Mouse (Mus musculus) forebrain, postnatal 0 days (tissue): Measurements from ENCODE around the gene Cep170b. TPM values are rescaled to one million over a fixed set of nuclear protein-coding genes. Genes with fewer than 3 reads are reported as not detected.

Experiments used
- ATAC-seq: fragments of 200-750 bp; cut with Nextera tagmentation; 2 replicates; pipeline ENCODE4 v1.8.0; 2017; ENCODE audit warnings: mild to moderate bottlenecking, moderate library complexity
- DNase-seq: peaks from one replicate; pipeline ENCODE4 v3.0.0-alpha.2; 2015
- H3K27ac ChIP-seq: fragments of 300-500 bp; sonication (generic); 2 replicates; pipeline ENCODE4 v1.5.1; 2014; ENCODE audit warnings: low read depth, mild to moderate bottlenecking, antibody characterized with exemption, low read length, moderate library complexity, mixed read lengths
- H3K27me3 ChIP-seq: fragments of 300-500 bp; sonication (generic); 2 replicates; pipeline ENCODE4 v1.6.1; 2014; ENCODE audit warnings: mild to moderate bottlenecking, low read length, mixed read lengths; ENCODE audit not compliant: insufficient read depth
- H3K36me3 ChIP-seq: fragments of 300-500 bp; sonication (generic); 2 replicates; pipeline ENCODE4 v1.6.1; 2014; ENCODE audit warnings: mild to moderate bottlenecking, moderate library complexity; ENCODE audit not compliant: insufficient read depth
- H3K4me1 ChIP-seq: fragments of 300-500 bp; sonication (generic); 2 replicates; pipeline ENCODE4 v1.6.1; 2014; ENCODE audit warnings: antibody characterized with exemption; ENCODE audit not compliant: insufficient read depth
- H3K4me2 ChIP-seq: fragments of 300-500 bp; sonication (generic); 2 replicates; pipeline ENCODE4 v1.6.1; 2014; ENCODE audit warnings: low read depth, mild to moderate bottlenecking, moderate library complexity
- H3K4me3 ChIP-seq: fragments of 300-500 bp; sonication (generic); 2 replicates; pipeline ENCODE4 v1.5.1; 2014; ENCODE audit warnings: low read depth, low read length, mixed read lengths
- H3K9ac ChIP-seq: fragments of 300-500 bp; sonication (generic); 2 replicates; pipeline ENCODE4 v1.6.1; 2014; ENCODE audit warnings: mild to moderate bottlenecking
- H3K9me3 ChIP-seq: fragments of 300-500 bp; sonication (generic); 2 replicates; pipeline ENCODE4 v1.6.1; 2016; ENCODE audit warnings: low read length
- CTCF ChIP-seq: sonication (generic); IDR thresholded peaks from 2 replicates; pipeline ENCODE4 v1.5.1; 2016; ENCODE audit warnings: antibody characterized with exemption, control low read depth, low read depth
- WGBS: fragments of 180-500 bp; shearing (Covaris S2); extraction: QIAGEN DNeasy Blood & Tissue Kit; methylation state at CpG from one replicate; pipeline ENCODE4 v1.1.7; 2014; 5-methylcytosine and 5-hydroxymethylcytosine counted together
- polyA plus RNA-seq: library from polyadenylated mRNA; unstranded; fragments of >200 nt; fragmentation: Nextera tagmentation; extraction: Ambion mirVana; gene quantifications from 2 replicates; pipeline ENCODE4 v1.2.1, GENCODE M21; 2015
- total RNA-seq: library from RNA; depleted of rRNA; stranded (reverse); fragments of >200 nt; gene quantifications from 2 replicates; pipeline ENCODE4 v1.2.3, GENCODE M21; 2014

Cep170b gene
- total and polyA plus RNA-seq, 2 experiments from 2014 or later: 31.6 to 86.7 TPM

DNA sequence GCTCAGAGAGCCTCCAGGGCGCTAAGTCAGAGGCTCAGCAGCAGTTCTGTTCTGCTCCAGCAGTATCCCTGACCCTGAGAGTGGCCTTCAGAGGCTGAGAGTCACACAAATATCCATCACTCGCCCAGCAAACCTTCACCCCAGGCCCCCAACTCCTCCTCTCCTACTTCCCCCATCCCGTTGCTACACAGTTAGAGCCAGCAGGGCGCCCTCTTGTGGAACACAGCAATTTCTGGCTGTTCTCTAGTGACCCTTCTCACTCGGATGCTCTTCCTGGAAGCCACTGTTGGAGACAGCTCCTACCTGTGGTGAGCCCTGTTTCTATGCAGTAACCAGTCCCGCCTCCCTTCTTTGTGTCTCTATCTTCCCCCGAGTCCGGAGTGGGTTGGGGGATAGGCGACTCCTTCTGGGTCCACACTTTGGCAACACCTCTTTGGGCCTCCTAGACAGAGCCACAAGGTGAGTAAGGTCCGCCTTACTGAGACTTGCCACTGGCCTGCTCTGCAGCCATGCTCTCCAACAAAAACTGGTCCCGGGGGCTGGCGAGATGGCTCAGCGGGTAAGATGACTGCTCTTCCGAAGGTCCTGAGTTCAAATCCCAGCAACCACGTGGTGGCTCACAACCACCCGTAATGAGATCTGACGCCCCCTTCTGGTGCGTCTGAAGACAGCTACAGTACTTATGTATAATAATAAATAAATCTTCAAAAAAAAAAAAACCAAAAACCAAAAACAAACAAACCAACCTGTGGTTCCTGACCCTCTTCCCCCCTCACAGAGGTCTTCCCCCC is 44.8 kb upstream of the Cep170b start:
- ATAC-seq (peak; percentile 70), DNase-seq (peak; percentile 89)
- WGBS: 14% methylated on average over 18 of the region's 18 CpGs
- peak; percentile 88 for TF ChIP-seq CTCF
- H3K4me2 ChIP-seq: peak overlapping the region; percentile 88
- H3K4me1 ChIP-seq: peaks cover 24% of the 10 kb centered on the region
- H3K4me3 ChIP-seq: peak overlapping the region; percentile 91
- H3K9ac ChIP-seq: peak overlapping the region; percentile 96; the same call in 1 of the 2 replicates
- H3K27me3 ChIP-seq: peaks cover 21% of the 10 kb centered on the region
- H3K27ac ChIP-seq: peak overlapping the region; percentile 91
- no peaks in the 10 kb centered on the region for H3K9me3 ChIP-seq
- peaks cover 3% of the 10 kb centered on the region; the same call in 1 of the 2 replicates for H3K36me3 ChIP-seq

DNA sequence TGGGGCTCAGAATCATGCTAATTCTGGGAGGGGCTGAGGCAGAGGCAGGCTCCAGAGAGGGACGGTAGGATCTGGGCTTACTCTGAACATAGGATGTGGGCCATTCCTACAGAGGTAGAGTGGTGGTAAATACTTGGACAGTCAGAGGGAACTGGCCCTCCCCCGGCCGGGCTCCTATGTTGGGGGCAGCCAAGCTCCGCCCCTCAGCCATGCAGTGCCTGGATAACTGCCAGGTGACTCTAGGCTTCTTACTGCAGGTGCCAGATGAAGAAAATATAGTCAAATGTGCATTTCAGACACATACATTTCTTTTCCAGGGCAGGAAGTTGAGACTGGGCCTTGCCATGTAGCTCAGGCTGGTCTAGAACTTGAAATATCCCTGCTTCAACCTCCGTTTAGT is 43.2 kb upstream of the Cep170b start:
- no peak for ATAC-seq
- no peak overlapping the region for H3K9ac ChIP-seq
- H3K36me3 ChIP-seq: no peaks in the 10 kb centered on the region
- no peak overlapping the region for H3K4me2 ChIP-seq
- H3K4me3 ChIP-seq: no peak overlapping the region
- H3K9me3 ChIP-seq: no peaks in the 10 kb centered on the region
- DNase-seq: no peak
- no peak overlapping the region for H3K27ac ChIP-seq
- H3K27me3 ChIP-seq: peaks cover 21% of the 10 kb centered on the region
- no peak for TF ChIP-seq CTCF
- H3K4me1 ChIP-seq: peaks cover 21% of the 10 kb centered on the region
- WGBS: 53% methylated on average over 5 of the region's 5 CpGs

DNA sequence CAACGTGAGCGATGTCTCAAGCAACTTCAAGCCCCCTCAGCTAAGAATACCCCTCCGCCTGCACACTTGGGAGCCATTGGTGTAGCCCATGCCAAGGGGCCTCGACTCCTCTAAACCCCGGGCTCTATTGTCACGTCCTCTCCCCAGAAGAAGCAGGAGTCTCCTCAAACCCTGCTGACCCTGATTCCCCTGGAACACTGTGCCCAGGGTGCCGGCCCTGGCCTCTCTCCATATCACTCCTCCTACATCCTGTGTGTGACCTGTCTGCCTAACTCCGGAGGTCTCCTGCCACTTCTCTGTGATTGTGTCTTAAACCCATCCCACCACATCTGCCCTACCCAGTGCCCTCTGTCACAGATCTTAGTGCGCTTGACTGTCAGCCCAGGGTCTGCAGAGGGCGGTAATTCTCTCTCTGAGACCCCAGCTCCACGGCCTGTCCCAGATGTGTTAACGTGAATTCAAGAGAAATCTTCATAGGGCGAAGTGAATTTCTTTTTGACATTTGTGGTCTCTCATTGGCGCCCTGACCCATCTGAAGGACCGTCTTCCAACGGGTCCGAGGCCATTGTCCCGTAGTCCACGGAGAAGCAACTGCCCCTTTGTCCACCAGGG is 42.2 kb upstream of the Cep170b start:
- Histone ChIP-seq H3K4me2 (peak overlapping the region; percentile 94), H3K4me1 (peaks cover 11% of the 10 kb centered on the region), H3K27ac (no peak overlapping the region), H3K9ac (no peak overlapping the region), H3K36me3 (no peaks in the 10 kb centered on the region), H3K4me3 (peak overlapping the region; percentile 49), H3K27me3 (peaks cover 21% of the 10 kb centered on the region), H3K9me3 (no peaks in the 10 kb centered on the region)
- TF ChIP-seq CTCF: peak; percentile 34; the same call in 1 of the 2 replicates
- 19% methylated on average over 19 of the region's 19 CpGs for WGBS
- ATAC-seq: no peak
- no peak for DNase-seq

DNA sequence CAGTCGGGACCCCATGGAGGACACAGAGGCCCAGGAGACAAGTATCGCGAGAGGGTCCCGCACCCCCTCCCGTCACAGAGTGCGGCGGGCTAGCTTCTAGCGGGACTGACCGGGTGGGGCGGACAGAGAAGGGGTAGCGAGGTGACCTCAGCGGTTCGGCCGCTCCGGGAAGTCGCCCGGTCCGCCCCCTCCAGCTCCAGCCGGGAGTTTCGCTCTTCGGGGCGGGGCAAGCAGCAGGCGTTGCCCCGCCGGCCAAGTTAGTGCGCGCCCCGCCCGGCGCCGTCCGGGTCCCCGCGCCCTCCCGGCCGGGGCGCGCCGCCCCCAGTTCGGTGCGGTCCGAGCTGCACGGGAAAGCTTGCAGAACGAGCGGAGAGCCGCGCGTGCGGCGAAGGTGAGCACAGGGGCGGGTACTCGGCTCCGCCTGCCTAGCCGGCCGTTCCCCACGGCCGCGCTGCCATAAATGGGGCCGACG is 41.7 kb upstream of the Cep170b start, which contains the start of gene Zbtb42:
TSS of gene Zbtb42 (plus strand) at position 274 of the 472 bp plus-strand sequence.
- no peak; the same call in 1 of the 2 replicates for TF ChIP-seq CTCF
- no peak for DNase-seq
- ATAC-seq: 0 out of 2 replicates have a peak, but pooled peaks have one; percentile 5

DNA sequence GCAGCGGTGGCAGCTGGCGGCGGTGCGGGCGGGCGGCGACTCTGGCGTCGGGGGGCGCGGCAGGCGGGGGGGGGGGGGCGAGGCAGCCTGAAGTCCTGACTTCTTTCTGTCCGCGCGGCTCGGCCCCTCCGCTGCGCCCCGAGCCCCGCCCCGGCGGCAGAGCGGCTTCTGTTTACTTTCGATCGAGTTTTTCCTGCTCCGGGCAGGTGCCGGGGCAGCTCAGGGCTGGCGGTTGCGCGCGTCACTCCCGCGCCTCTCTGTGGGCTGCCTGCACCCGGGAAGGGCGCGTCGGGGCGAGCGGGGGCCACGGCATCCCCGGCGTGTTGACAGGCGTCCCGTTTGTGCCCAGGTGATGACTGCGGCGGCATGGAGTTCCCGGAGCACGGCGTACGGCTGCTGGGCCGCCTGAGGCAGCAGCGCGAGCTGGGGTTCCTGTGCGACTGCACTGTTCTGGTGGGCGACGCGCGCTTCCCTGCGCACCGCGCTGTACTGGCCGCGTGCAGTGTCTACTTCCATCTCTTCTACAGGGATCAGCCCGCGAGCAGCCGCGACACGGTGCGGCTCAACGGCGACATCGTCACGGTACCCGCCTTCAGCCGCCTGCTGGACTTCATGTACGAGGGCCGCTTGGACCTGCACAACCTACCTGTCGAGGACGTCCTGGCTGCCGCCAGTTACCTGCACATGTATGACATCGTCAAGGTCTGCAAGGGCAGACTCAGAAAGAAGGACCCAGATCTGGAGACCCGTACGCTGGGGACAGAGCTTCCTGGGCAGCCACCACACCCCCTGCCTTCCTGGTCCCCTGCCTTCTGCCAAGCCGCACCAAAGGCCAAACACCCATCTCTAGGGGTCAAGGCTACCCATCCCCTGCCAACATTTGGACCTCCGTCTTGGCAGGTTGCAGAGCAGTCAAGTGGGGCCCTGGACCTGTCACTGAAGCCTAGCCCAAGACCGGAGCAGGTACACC is 40.9 kb upstream of the Cep170b start:
- Histone ChIP-seq H3K9ac (peak overlapping the region; percentile 51), H3K27ac (no peak overlapping the region), H3K27me3 (peaks cover 21% of the 10 kb centered on the region), H3K4me1 (peaks cover 9% of the 10 kb centered on the region; the same call in 1 of the 2 replicates), H3K36me3 (no peaks in the 10 kb centered on the region), H3K4me2 (peak overlapping the region; percentile 94), H3K9me3 (no peaks in the 10 kb centered on the region), H3K4me3 (peak overlapping the region; percentile 49)
- ATAC-seq: peak; percentile 56
- DNase-seq: peak; percentile 35
- whole genome bisulfite sequencing: 5% methylated on average over 72 of the region's 87 CpGs
- TF ChIP-seq CTCF: peak; percentile 28; the same call in 1 of the 2 replicates

More for the DNA sequence above, 41.7 kb upstream of the Cep170b start, which contains the start of gene Zbtb42:
- peaks cover 10% of the 10 kb centered on the region; the same call in 1 of the 2 replicates for H3K4me1 ChIP-seq
- H3K27ac ChIP-seq: no peak within 1 kb of the TSS
- H3K9ac ChIP-seq: peak within 1 kb of the TSS; percentile 51
- H3K4me3 ChIP-seq: peak within 1 kb of the TSS; percentile 49
- WGBS: under 1% methylated on average over 54 of the region's 60 CpGs
- peak within 1 kb of the TSS; percentile 94 for H3K4me2 ChIP-seq
- no peaks in the 10 kb centered on the region for H3K36me3 ChIP-seq
- H3K27me3 ChIP-seq: peaks cover 21% of the 10 kb centered on the region
- no peaks in the 10 kb centered on the region for H3K9me3 ChIP-seq

DNA sequence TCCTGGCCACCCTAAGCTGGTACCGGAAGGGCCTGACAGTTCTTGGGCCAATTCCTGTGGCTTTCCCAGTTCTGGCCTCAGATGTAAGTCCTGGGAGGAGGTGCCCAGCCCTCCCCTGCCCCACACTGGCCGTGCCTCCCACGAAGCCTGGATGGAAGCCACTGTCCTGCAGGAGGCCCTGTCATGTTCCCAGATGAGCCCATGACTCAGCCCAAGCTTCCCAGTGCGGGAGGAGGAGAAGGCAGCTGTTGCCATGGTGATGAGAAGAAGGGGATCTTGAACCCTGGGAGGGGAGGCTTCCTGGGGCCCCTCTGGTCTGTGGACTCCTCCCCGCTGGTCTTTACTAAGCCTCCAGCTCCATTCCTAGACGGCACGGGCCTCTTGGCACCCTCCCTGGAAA is 36.9 kb upstream of the Cep170b start:
- DNase-seq: no peak
- Histone ChIP-seq H3K4me1 (no peaks in the 10 kb centered on the region), H3K27me3 (peaks cover 15% of the 10 kb centered on the region), H3K4me2 (no peak overlapping the region), H3K36me3 (no peaks in the 10 kb centered on the region), H3K4me3 (no peak overlapping the region), H3K9ac (no peak overlapping the region), H3K9me3 (0 out of 2 replicates have a peak, but pooled peaks cover 3% of the 10 kb centered on the region), H3K27ac (no peak overlapping the region)
- 36% methylated on average over 7 of the region's 7 CpGs for WGBS
- ATAC-seq: peak; percentile 23; the same call in 1 of the 2 replicates
- no peak for TF ChIP-seq CTCF
